Mouse (Mus musculus) embryonic stem cell, embryonic (primary cell): ENCODE results near the gene Vmn1r129.
"Not testable (repeated sequence)": the region's sequence is repeated elsewhere in the genome, so short reads cannot be mapped to it uniquely, and the experiment has no call there.

Experiments
- CTCF ChIA-PET, 4 experiments: fragments of 300-600 bp in 2 of 4; fragments of 350-600 bp in 2 of 4; sonication (Branson Sonifier 250); formaldehyde crosslinking; loops; one replicate each; lab custom pipeline; 2022; ENCODE audit warnings: inconsistent platforms in 2 of 4; lab: Charles Lee
- POLR2A ChIA-PET, 4 experiments: fragments of 300-600 bp in 2 of 4; fragments of 350-600 bp in 2 of 4; sonication (Branson Sonifier 250); formaldehyde crosslinking; loops; one replicate each; lab custom pipeline; 2022; ENCODE audit warnings: antibody characterized with exemption in 4 of 4, inconsistent platforms in 1 of 4; lab: Charles Lee

The Vmn1r129 gene

GRCm38 (mm10) chr7:21361191-21361590 is at the start of gene Vmn1r129:
Vmn1r129 (minus strand) TSS chr7:21361291.
- POLR2A ChIA-PET, CTCF ChIA-PET: not testable (repeated sequence)

- POLR2A ChIA-PET, CTCF ChIA-PET: not testable (repeated sequence)
These were observed 12.0 kb downstream of the Vmn1r129 start, which contains the start of gene Vmn1r128 for GRCm38 (mm10) chr7:21349073-21349472. Vmn1r128 (plus strand) TSS chr7:21349373.

DNA sequence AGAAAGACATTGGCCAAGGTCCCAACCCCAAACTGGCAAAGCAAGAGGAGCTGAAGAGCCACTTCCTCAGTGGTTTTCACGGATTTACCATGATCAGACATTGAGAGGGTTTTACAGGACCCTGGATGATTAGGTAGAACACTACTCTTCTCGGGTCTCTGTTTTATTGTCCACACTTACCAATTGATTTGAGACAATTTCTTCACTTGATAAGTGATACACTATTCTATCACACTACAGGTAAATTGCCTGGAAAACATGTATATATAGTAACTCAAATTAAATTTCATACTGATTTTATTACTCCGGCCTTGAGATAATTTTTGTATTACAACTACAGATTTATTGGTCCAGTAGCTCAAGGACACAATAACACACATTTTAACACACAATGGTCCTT is 41.3 kb downstream of the Vmn1r129 start, which contains the start of gene Vmn1r127:
TSS of gene Vmn1r127 (minus strand) at position 101 of the 400 bp plus-strand sequence.
- CTCF ChIA-PET, POLR2A ChIA-PET: not testable (repeated sequence)
